8 mouse cellular contexts compared by ENCODE assay signal in the genomic region with DNA sequence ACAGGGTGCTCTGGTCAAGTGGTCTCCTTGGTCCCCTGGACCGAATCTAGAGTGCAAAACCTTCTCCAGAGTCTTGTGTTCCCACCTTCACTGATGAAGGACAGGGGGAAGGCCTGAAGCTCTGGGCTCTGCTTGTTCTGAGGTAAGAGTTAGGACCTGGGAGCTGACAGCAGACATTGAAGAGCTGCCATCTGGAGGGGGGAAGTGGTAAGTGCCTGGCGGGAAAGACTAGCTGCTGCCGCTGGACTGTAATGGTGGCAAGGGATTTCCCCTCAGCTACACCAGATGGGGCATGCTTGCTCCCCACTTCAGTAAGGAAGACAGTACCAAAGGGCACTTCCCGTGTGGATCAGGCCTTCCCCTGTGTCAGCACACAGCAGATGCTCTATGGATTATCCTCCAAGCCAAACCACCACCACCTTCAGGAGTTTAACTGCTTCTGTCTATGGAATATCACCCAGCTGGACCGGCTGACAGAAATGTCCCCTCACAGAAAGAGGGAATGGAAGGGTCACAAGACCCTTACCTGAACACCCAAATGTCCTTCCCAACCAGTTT. TPM values are rescaled to one million over a fixed set of nuclear protein-coding genes. Genes with fewer than 3 reads are reported as not detected.
DNase-seq lines count a peak whose midpoint lies in the region; ATAC-seq and TF ChIP-seq lines count a peak whose summit lies in the region.

No protein-coding gene starts in this region.

- 0 out of 2 replicates have a peak, but pooled peaks cover 5% of the 10 kb centered on the region for H3K4me1 ChIP-seq in bone marrow macrophage, adult 2 months (ENCODE audit: control insufficient read depth, insufficient read depth, low read length)
- H3K4me1 ChIP-seq in forebrain, embryonic 11.5 days (replicated peaks; ENCODE audit: control insufficient read depth, insufficient read depth, low read length): 0 out of 2 replicates have a peak, but pooled peaks cover 2% of the 10 kb centered on the region
- peaks cover 11% of the 10 kb centered on the region for H3K4me1 ChIP-seq in heart, embryonic 16.5 days (ENCODE audit: control insufficient read depth, insufficient read depth, low read length)
- peaks cover 8% of the 10 kb centered on the region for H3K4me1 ChIP-seq in liver, embryonic 12.5 days
- H3K4me1 ChIP-seq in stomach, embryonic 15.5 days: 0 out of 2 replicates have a peak, but pooled peaks cover 3% of the 10 kb centered on the region

- no peaks in the 10 kb centered on the region for H3K79me2 ChIP-seq in myocyte (ENCODE audit: control insufficient read depth, insufficient read depth)

- peak; percentile 72 for ATAC-seq in forebrain, embryonic 11.5 days (replicated peaks; ENCODE audit: low FRiP score)
- peak; percentile 77 for ATAC-seq in heart, embryonic 16.5 days (replicated peaks; ENCODE audit: extremely low read depth, insufficient read depth, low FRiP score)
- peak; percentile 53; the same call in 1 of the 2 replicates for ATAC-seq in liver, embryonic 12.5 days
- peak; percentile 58; the same call in 1 of the 2 replicates for ATAC-seq in stomach, embryonic 15.5 days (ENCODE audit: insufficient read depth, low FRiP score, low read depth)

- WGBS in forebrain, embryonic 11.5 days: 34% methylated on average over 5 of the region's 5 CpGs
- 30% methylated on average over 5 of the region's 5 CpGs for WGBS in heart, embryonic 16.5 days
- 28% methylated on average over 5 of the region's 5 CpGs for WGBS in liver, embryonic 12.5 days (ENCODE audit: insufficient replicate concordance)
- WGBS in stomach, embryonic 15.5 days: 34% methylated on average over 5 of the region's 5 CpGs

- no peaks in the 10 kb centered on the region for H3K9me3 ChIP-seq in forebrain, embryonic 11.5 days (ENCODE audit: control insufficient read depth, low read length)
- no peaks in the 10 kb centered on the region for H3K9me3 ChIP-seq in heart, embryonic 16.5 days (replicated peaks; ENCODE audit: control insufficient read depth, low read length)
- H3K9me3 ChIP-seq in liver, embryonic 12.5 days (replicated peaks): no peaks in the 10 kb centered on the region
- no peaks in the 10 kb centered on the region for H3K9me3 ChIP-seq in stomach, embryonic 15.5 days

- no peak overlapping the region for H3K4me3 ChIP-seq in bone marrow macrophage, adult 2 months (ENCODE audit: insufficient read depth, low read length)
- no peak overlapping the region for H3K4me3 ChIP-seq in forebrain, embryonic 11.5 days (ENCODE audit: low read depth, low read length)
- no peak overlapping the region for H3K4me3 ChIP-seq in heart, embryonic 16.5 days (ENCODE audit: low read length)
- H3K4me3 ChIP-seq in liver, embryonic 12.5 days: no peak overlapping the region
- H3K4me3 ChIP-seq in myocyte: no peak overlapping the region
- H3K4me3 ChIP-seq in stomach, embryonic 15.5 days (replicated peaks): no peak overlapping the region

- H3K4me2 ChIP-seq in forebrain, embryonic 11.5 days (ENCODE audit: low read depth, low read length, severe bottlenecking): no peak overlapping the region
- no peak overlapping the region for H3K4me2 ChIP-seq in heart, embryonic 16.5 days (ENCODE audit: low read depth, low read length)
- H3K4me2 ChIP-seq in liver, embryonic 12.5 days: no peak overlapping the region
- no peak overlapping the region for H3K4me2 ChIP-seq in myocyte (ENCODE audit: low read depth)
- H3K4me2 ChIP-seq in stomach, embryonic 15.5 days: no peak overlapping the region

- H3K27ac ChIP-seq in bone marrow macrophage, adult 2 months (ENCODE audit: insufficient read depth, low read depth, low read length): no peak overlapping the region
- H3K27ac ChIP-seq in forebrain, embryonic 11.5 days (ENCODE audit: low read depth, low read length): no peak overlapping the region
- no peak overlapping the region for H3K27ac ChIP-seq in heart, embryonic 16.5 days (ENCODE audit: low read length)
- H3K27ac ChIP-seq in liver, embryonic 12.5 days: no peak overlapping the region
- H3K27ac ChIP-seq in stomach, embryonic 15.5 days: no peak overlapping the region

- TF ChIP-seq POLR2A in bone marrow macrophage, adult 2 months (IDR thresholded peaks at IDR 0.05; ENCODE audit: borderline replicate concordance, low read depth, low read length): no peak
- no peak for TF ChIP-seq POLR2A in myocyte (IDR thresholded peaks at IDR 0.05; ENCODE audit: insufficient read length, low read depth)

- TF ChIP-seq CTCF in bone marrow macrophage, adult 2 months (IDR thresholded peaks at IDR 0.05; ENCODE audit: low read depth, low read length): peak; percentile 41; the same call in 1 of the 2 replicates

- peak; percentile 76 for DNase-seq in CD4-positive, CD25-positive, alpha-beta regulatory T cell, adult 2 months (ENCODE audit: low read depth, low spot score)
- peak; percentile 67 for DNase-seq in forebrain, embryonic 11.5 days (ENCODE audit: low spot score)
- DNase-seq in kidney, postnatal 10 days: peak; percentile 81

- no peak overlapping the region for H3K9ac ChIP-seq in forebrain, embryonic 11.5 days (ENCODE audit: low read length)
- H3K9ac ChIP-seq in heart, embryonic 16.5 days (ENCODE audit: low read length): no peak overlapping the region
- no peak overlapping the region for H3K9ac ChIP-seq in liver, embryonic 12.5 days
- H3K9ac ChIP-seq in stomach, embryonic 15.5 days: no peak overlapping the region

- H3K36me3 ChIP-seq in forebrain, embryonic 11.5 days (ENCODE audit: control insufficient read depth, insufficient read depth, low read length): no peaks in the 10 kb centered on the region
- H3K36me3 ChIP-seq in heart, embryonic 16.5 days (ENCODE audit: control insufficient read depth, insufficient read depth): no peaks in the 10 kb centered on the region
- H3K36me3 ChIP-seq in liver, embryonic 12.5 days: no peaks in the 10 kb centered on the region
- H3K36me3 ChIP-seq in myocyte (ENCODE audit: control insufficient read depth, insufficient read depth): no peaks in the 10 kb centered on the region
- no peaks in the 10 kb centered on the region for H3K36me3 ChIP-seq in stomach, embryonic 15.5 days

- H3ac ChIP-seq in myocyte (ENCODE audit: control insufficient read depth, insufficient read length): no peak overlapping the region

- H3K27me3 ChIP-seq in forebrain, embryonic 11.5 days (ENCODE audit: control insufficient read depth, insufficient read depth, low read length): no peaks in the 10 kb centered on the region
- H3K27me3 ChIP-seq in heart, embryonic 16.5 days (ENCODE audit: control insufficient read depth, insufficient read depth, low read length): no peaks in the 10 kb centered on the region
- H3K27me3 ChIP-seq in liver, embryonic 12.5 days (replicated peaks): 0 out of 2 replicates have a peak, but pooled peaks cover 4% of the 10 kb centered on the region
- H3K27me3 ChIP-seq in myocyte (ENCODE audit: control insufficient read depth, insufficient read depth, insufficient read length): no peaks in the 10 kb centered on the region
- no peaks in the 10 kb centered on the region for H3K27me3 ChIP-seq in stomach, embryonic 15.5 days (replicated peaks)

TF ChIP-seq in myocyte, 11 proteins besides CTCF, POLR2A, EP300 and RAD21:
- no peak for TF ChIP-seq TCF12 (IDR thresholded peaks at IDR 0.05; ENCODE audit: insufficient read depth, poor library complexity, severe bottlenecking)
- TF ChIP-seq E2F4 (IDR thresholded peaks at IDR 0.05; ENCODE audit: insufficient read depth): peak; percentile 71

RNA-seq across cellular contexts. Expression of a gene that starts 11.0 kb away (rescaled TPM):
- polyA plus RNA-seq in bone marrow macrophage, adult 2 months (2012; ENCODE audit: insufficient read depth, insufficient read length, missing spikeins): not detected in 2 replicates
- polyA plus RNA-seq in forebrain, embryonic 11.5 days (2014; fragmentation: Nextera tagmentation; extraction: Ambion mirVana): 0.07 TPM in 1 of 2 replicates, not detected in the other
- polyA plus RNA-seq in heart, embryonic 16.5 days (2015; fragmentation: Nextera tagmentation; extraction: Ambion mirVana): 0.36 and 0.37 TPM in 2 replicates
- polyA plus RNA-seq in liver, embryonic 12.5 days (2016; fragmentation: Nextera tagmentation; extraction: Ambion mirVana): 139 and 140 TPM in 2 replicates
- not detected for polyA plus RNA-seq in myocyte (2012; fragmentation: generic; extraction: Trizol)
- polyA plus RNA-seq in stomach, embryonic 15.5 days (2015; fragmentation: Nextera tagmentation; extraction: Ambion mirVana): 7.3 and 16.8 TPM in 2 replicates

RNA-seq across cellular contexts. Expression of a gene that starts 48.9 kb away (rescaled TPM):
- 9.3 and 11.1 TPM in 2 replicates for polyA plus RNA-seq in bone marrow macrophage, adult 2 months (2012; ENCODE audit: insufficient read depth, insufficient read length, missing spikeins)
- polyA plus RNA-seq in forebrain, embryonic 11.5 days (2014; fragmentation: Nextera tagmentation; extraction: Ambion mirVana): 49.5 and 59.4 TPM in 2 replicates
- polyA plus RNA-seq in heart, embryonic 16.5 days (2015; fragmentation: Nextera tagmentation; extraction: Ambion mirVana): 28.1 and 33.4 TPM in 2 replicates
- 23.0 and 24.2 TPM in 2 replicates for polyA plus RNA-seq in liver, embryonic 12.5 days (2016; fragmentation: Nextera tagmentation; extraction: Ambion mirVana)
- polyA plus RNA-seq in myocyte (2012; fragmentation: generic; extraction: Trizol): 19.6 TPM
- 55.9 and 56.3 TPM in 2 replicates for polyA plus RNA-seq in stomach, embryonic 15.5 days (2015; fragmentation: Nextera tagmentation; extraction: Ambion mirVana)
